ENCODE assay signal across 17 mouse cellular contexts in genomic region chr11:5184832-5185231, GRCm38 (mm10). TPM values are rescaled to one million over a fixed set of nuclear protein-coding genes. Genes with fewer than 3 reads are reported as not detected.
A peak's percentile ranks its signal among the peaks of the same experiment; 100 is the strongest.
DNase-seq lines count a peak whose midpoint lies in the region; ATAC-seq lines count a peak whose summit lies in the region.
"Had no signal": no experiment of that assay in that cellular context is flagged by ENCODE, and none has a peak within 500 bp of the region (broad histone marks: within the 10 kb centered on the region; RNA-seq: fewer than 3 reads in every experiment).

No protein-coding gene starts in this region.

- H3K4me1 ChIP-seq in heart, embryonic 10.5 days: peaks cover 26% of the 10 kb centered on the region
- H3K4me1 ChIP-seq in hindbrain, embryonic 14.5 days (replicated peaks; ENCODE audit: control insufficient read depth, insufficient read depth, low read length): 0 out of 2 replicates have a peak, but pooled peaks cover 6% of the 10 kb centered on the region

- WGBS in heart, embryonic 10.5 days: 86% methylated on average over 9 of the region's 9 CpGs
- 77% methylated on average over 9 of the region's 9 CpGs for WGBS in hindbrain, embryonic 14.5 days

- H3K9ac ChIP-seq in hindbrain, embryonic 14.5 days: no peak overlapping the region
- H3K9ac ChIP-seq: liver, embryonic 14.5 days; stomach, embryonic 15.5 days had no signal

- no peaks in the 10 kb centered on the region for H3K27me3 ChIP-seq in heart, embryonic 10.5 days (ENCODE audit: insufficient read depth, poor library complexity, severe bottlenecking)
- no peaks in the 10 kb centered on the region for H3K27me3 ChIP-seq in hindbrain, embryonic 14.5 days (ENCODE audit: control insufficient read depth, insufficient read depth, low read length)
- H3K27me3 ChIP-seq: stomach, embryonic 15.5 days had no signal

- no peak overlapping the region for H3K4me3 ChIP-seq in heart, embryonic 10.5 days
- no peak overlapping the region for H3K4me3 ChIP-seq in hindbrain, embryonic 14.5 days (replicated peaks; ENCODE audit: low read length)
- H3K4me3 ChIP-seq: heart, adult 2 months; stomach, embryonic 15.5 days had no signal

- H3K27ac ChIP-seq in heart, embryonic 10.5 days: 0 out of 2 replicates have a peak overlapping the region, but pooled peaks have one; percentile 49
- H3K27ac ChIP-seq in hindbrain, embryonic 14.5 days: no peak overlapping the region
- H3K27ac ChIP-seq: heart, adult 2 months; liver, embryonic 14.5 days; stomach, embryonic 15.5 days had no signal

- intact Hi-C loops in heart, postnatal 10 days (cut with DNase I): no loop called here

- H3K36me3 ChIP-seq in heart, embryonic 10.5 days: no peaks in the 10 kb centered on the region
- no peaks in the 10 kb centered on the region for H3K36me3 ChIP-seq in hindbrain, embryonic 14.5 days (replicated peaks; ENCODE audit: control insufficient read depth, insufficient read depth)
- H3K36me3 ChIP-seq: stomach, embryonic 15.5 days had no signal

- H3K4me2 ChIP-seq in hindbrain, embryonic 14.5 days (replicated peaks): no peak overlapping the region
- H3K4me2 ChIP-seq: stomach, embryonic 15.5 days had no signal

- no peaks in the 10 kb centered on the region for H3K9me3 ChIP-seq in heart, embryonic 10.5 days
- no peaks in the 10 kb centered on the region for H3K9me3 ChIP-seq in hindbrain, embryonic 14.5 days (ENCODE audit: control insufficient read depth, low read length)
- H3K9me3 ChIP-seq: stomach, embryonic 15.5 days had no signal

- no peak for DNase-seq in heart, embryonic 10.5 days (ENCODE audit: low spot score)
- no peak for DNase-seq in heart, postnatal 10 days
- DNase-seq in retina, postnatal 1 day: peak; percentile 36
- no peak for DNase-seq in retina, embryonic 14.5 days (ENCODE audit: low spot score)
- no peak for DNase-seq in hindbrain, embryonic 14.5 days (ENCODE audit: low spot score)
- DNase-seq in adrenal gland, postnatal 14 days: no peak
- no peak for DNase-seq in right cerebral cortex, postnatal 4 days
- DNase-seq in right cerebral cortex, postnatal 25 days: no peak
- DNase-seq: adrenal gland, postnatal 36 days; cerebellum, adult 8-10 months; gastrocnemius, postnatal 10 days; heart, adult 2 months; kidney, adult 8-10 months had no signal

- ATAC-seq in hindbrain, embryonic 14.5 days (ENCODE audit: low FRiP score): peak; percentile 2; the same call in 1 of the 2 replicates
- ATAC-seq: activated CD4-positive, CD25-positive, alpha-beta regulatory T cell, adult 4 months; inflammation-experienced regulatory T-cells, adult 6 months had no signal

RNA-seq across cellular contexts. Expression of gene Emid1, which starts 32.8 kb away (rescaled TPM):
- 11.8 and 14.6 TPM in 2 replicates for polyA plus RNA-seq in heart, embryonic 10.5 days (2016; fragmentation: Nextera tagmentation; extraction: Ambion mirVana)
- 1 to 10 TPM; 4.7 to 5.1 TPM for total RNA-seq in heart, postnatal 10 days (2021)
- 14.7 and 17.8 TPM in 2 replicates for polyA plus RNA-seq in hindbrain, embryonic 14.5 days (2014; fragmentation: Nextera tagmentation; extraction: Ambion mirVana)
- total RNA-seq in adrenal gland, postnatal 14 days (2021): 8.9 and 10.1 TPM in 2 replicates
- polyA plus RNA-seq: activated CD4-positive, CD25-positive, alpha-beta regulatory T cell, adult 4 months had no signal
